In genomic region chr11:93887080-93887447, GRCm38 (mm10) we compare ENCODE assay signal across 8 mouse cellular contexts. TPM values are rescaled to one million over a fixed set of nuclear protein-coding genes. Genes with fewer than 3 reads are reported as not detected.
DNase-seq lines count a peak whose midpoint lies in the region; ATAC-seq lines count a peak whose summit lies in the region.

No protein-coding gene starts in this region.

- ATAC-seq in heart, embryonic 13.5 days (ENCODE audit: extremely low read depth, insufficient number of reproducible peaks, low FRiP score, low TSS enrichment): no peak
- no peak for ATAC-seq in forebrain, embryonic 11.5 days (replicated peaks; ENCODE audit: low FRiP score)
- no peak for ATAC-seq in limb, embryonic 13.5 days (ENCODE audit: low FRiP score, low read depth)
- ATAC-seq in monocyte, adult 5-6 weeks (replicated peaks; ENCODE audit: insufficient number of reproducible peaks, low FRiP score, low TSS enrichment, poor library complexity, severe bottlenecking): peak; percentile 11
- no peak for ATAC-seq in CD4-positive, CD25-positive, alpha-beta regulatory T cell, adult 4 months

- H3K4me3 ChIP-seq in heart, embryonic 13.5 days: peak overlapping the region; percentile 99
- peak overlapping the region; percentile 96 for H3K4me3 ChIP-seq in forebrain, embryonic 11.5 days (ENCODE audit: low read depth, low read length)
- H3K4me3 ChIP-seq in limb, embryonic 13.5 days: peak overlapping the region; percentile 96

- H3K4me2 ChIP-seq in heart, embryonic 13.5 days: peak overlapping the region; percentile 95
- peak overlapping the region; percentile 84 for H3K4me2 ChIP-seq in forebrain, embryonic 11.5 days (ENCODE audit: low read depth, low read length, severe bottlenecking)
- peak overlapping the region; percentile 91 for H3K4me2 ChIP-seq in limb, embryonic 13.5 days (replicated peaks)

- H3K27ac ChIP-seq in heart, embryonic 13.5 days (replicated peaks): peak overlapping the region; percentile 91
- no peak overlapping the region for H3K27ac ChIP-seq in forebrain, embryonic 11.5 days (ENCODE audit: low read depth, low read length)
- H3K27ac ChIP-seq in limb, embryonic 13.5 days: peak overlapping the region; percentile 93; the same call in 1 of the 2 replicates

- H3K9me3 ChIP-seq in heart, embryonic 13.5 days: no peaks in the 10 kb centered on the region
- no peaks in the 10 kb centered on the region for H3K9me3 ChIP-seq in forebrain, embryonic 11.5 days (ENCODE audit: control insufficient read depth, low read length)
- no peaks in the 10 kb centered on the region for H3K9me3 ChIP-seq in limb, embryonic 13.5 days

- H3K9ac ChIP-seq in heart, embryonic 13.5 days: peak overlapping the region; percentile 98
- H3K9ac ChIP-seq in forebrain, embryonic 11.5 days (ENCODE audit: low read length): peak overlapping the region; percentile 94
- H3K9ac ChIP-seq in limb, embryonic 13.5 days: peak overlapping the region; percentile 96

- H3K36me3 ChIP-seq in heart, embryonic 13.5 days: peaks cover 27% of the 10 kb centered on the region
- H3K36me3 ChIP-seq in forebrain, embryonic 11.5 days (ENCODE audit: control insufficient read depth, insufficient read depth, low read length): no peaks in the 10 kb centered on the region
- peaks cover 10% of the 10 kb centered on the region for H3K36me3 ChIP-seq in limb, embryonic 13.5 days

- no peaks in the 10 kb centered on the region for H3K27me3 ChIP-seq in heart, embryonic 13.5 days (replicated peaks)
- H3K27me3 ChIP-seq in forebrain, embryonic 11.5 days (ENCODE audit: control insufficient read depth, insufficient read depth, low read length): no peaks in the 10 kb centered on the region
- H3K27me3 ChIP-seq in limb, embryonic 13.5 days: no peaks in the 10 kb centered on the region

- H3K4me1 ChIP-seq in heart, embryonic 13.5 days: peaks cover 35% of the 10 kb centered on the region
- peaks cover 7% of the 10 kb centered on the region for H3K4me1 ChIP-seq in forebrain, embryonic 11.5 days (replicated peaks; ENCODE audit: control insufficient read depth, insufficient read depth, low read length)
- H3K4me1 ChIP-seq in limb, embryonic 13.5 days: peaks cover 27% of the 10 kb centered on the region

- no peak for DNase-seq in heart, adult 11 months
- DNase-seq in T-cell, adult 2 months (ENCODE audit: low spot score): peak; percentile 20
- DNase-seq in forebrain, embryonic 11.5 days (ENCODE audit: low spot score): no peak
- DNase-seq in c-Kit-positive CD71-positive TER-119-positive erythroid progenitor cells, embryonic 14.5 days (ENCODE audit: low spot score): no peak

- 2% methylated on average over 4 of the region's 4 CpGs for WGBS in heart, embryonic 13.5 days
- WGBS in forebrain, embryonic 11.5 days: 8% methylated on average over 4 of the region's 4 CpGs
- WGBS in limb, embryonic 13.5 days: 2% methylated on average over 4 of the region's 4 CpGs

RNA-seq across cellular contexts. Expression of gene Mbtd1, which starts 1.4 kb away (rescaled TPM):
- polyA plus RNA-seq in heart, embryonic 13.5 days (2015; fragmentation: Nextera tagmentation; extraction: Ambion mirVana): 17.1 and 17.5 TPM in 2 replicates
- polyA plus RNA-seq in forebrain, embryonic 11.5 days (2014; fragmentation: Nextera tagmentation; extraction: Ambion mirVana): 33.9 and 37.2 TPM in 2 replicates
- polyA plus RNA-seq in limb, embryonic 13.5 days (2015; fragmentation: Nextera tagmentation; extraction: Ambion mirVana): 40.3 and 43.4 TPM in 2 replicates
- 44.9 to 55.3 TPM (median 51.9 TPM) in 3 replicates for total RNA-seq in monocyte, adult 5-6 weeks (2017)
- 10 to 100 TPM; 30.9 to 38.9 TPM for polyA plus RNA-seq in CD4-positive, CD25-positive, alpha-beta regulatory T cell, adult 4 months (2017; shearing (Covaris generic))

RNA-seq across cellular contexts. Expression of gene Utp18, which starts 1.5 kb away (rescaled TPM):
- polyA plus RNA-seq in heart, embryonic 13.5 days (2015; fragmentation: Nextera tagmentation; extraction: Ambion mirVana): 17.0 and 18.3 TPM in 2 replicates
- 48.4 and 51.2 TPM in 2 replicates for polyA plus RNA-seq in forebrain, embryonic 11.5 days (2014; fragmentation: Nextera tagmentation; extraction: Ambion mirVana)
- polyA plus RNA-seq in limb, embryonic 13.5 days (2015; fragmentation: Nextera tagmentation; extraction: Ambion mirVana): 28.6 and 28.8 TPM in 2 replicates
- total RNA-seq in monocyte, adult 5-6 weeks (2017): 30.5 to 33.4 TPM (median 31.9 TPM) in 3 replicates
- 10 to 100 TPM; 10.7 to 17.6 TPM for polyA plus RNA-seq in CD4-positive, CD25-positive, alpha-beta regulatory T cell, adult 4 months (2017; shearing (Covaris generic))
